Mouse (Mus musculus) cerebellum, adult 9-11 months (tissue): ENCODE results near the gene Ola1.

ENCODE experiments used
- DNase-seq: peaks from one replicate; pipeline ENCODE4 v3.0.0; 2022

Gene Ola1

DNA sequence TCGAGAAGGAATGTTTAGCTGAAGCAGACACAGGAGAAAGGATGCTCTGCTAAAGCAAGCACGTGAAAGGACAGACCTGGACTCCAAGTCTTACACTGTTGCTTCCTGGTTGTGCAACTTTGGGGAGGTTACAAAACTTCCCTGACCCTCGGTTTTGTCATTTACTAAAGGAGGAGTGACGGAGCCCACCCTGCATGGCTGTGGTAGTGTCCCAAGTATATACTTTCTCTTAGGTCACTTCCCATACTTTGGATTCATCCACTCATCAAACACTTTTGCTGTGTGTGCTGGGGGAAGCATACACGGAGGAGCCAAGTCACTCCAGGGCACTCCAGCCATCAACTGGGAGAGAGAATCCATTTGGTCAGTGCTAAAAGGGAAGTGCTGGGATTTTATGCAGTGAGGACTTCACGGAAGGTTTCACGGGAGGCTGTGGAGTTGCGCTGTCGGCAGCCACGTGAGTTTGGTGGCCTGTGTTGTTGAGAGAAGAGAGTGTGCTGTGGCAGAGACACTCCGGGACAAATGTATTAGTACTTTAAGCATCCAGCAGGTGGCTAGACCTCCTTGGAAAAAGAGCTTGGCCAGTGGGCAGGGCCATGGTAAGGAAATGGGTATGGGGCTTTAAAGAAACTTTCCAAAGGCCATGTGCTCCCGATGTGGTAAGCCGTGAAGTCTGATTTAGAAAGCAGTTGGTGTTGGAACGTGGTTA, 154.7 kb downstream of the Ola1 start:
- no peak for DNase-seq

DNA sequence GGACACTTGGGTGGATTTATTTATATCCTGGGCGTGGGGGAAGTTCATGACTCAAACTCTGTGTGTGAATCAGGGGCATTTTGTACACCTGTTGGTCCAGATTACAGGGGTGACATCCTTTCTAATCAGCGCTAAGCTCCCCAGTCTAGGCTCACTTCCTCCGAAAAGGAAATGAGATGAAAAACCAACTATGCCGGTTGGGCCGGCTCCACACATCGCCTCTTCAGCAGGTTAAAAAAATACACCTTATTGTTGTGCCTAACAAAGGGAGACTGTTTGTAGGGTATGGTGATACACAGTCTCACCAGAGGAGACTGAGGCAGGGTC, 158.5 kb downstream of the Ola1 start:
- no peak for DNase-seq

DNA sequence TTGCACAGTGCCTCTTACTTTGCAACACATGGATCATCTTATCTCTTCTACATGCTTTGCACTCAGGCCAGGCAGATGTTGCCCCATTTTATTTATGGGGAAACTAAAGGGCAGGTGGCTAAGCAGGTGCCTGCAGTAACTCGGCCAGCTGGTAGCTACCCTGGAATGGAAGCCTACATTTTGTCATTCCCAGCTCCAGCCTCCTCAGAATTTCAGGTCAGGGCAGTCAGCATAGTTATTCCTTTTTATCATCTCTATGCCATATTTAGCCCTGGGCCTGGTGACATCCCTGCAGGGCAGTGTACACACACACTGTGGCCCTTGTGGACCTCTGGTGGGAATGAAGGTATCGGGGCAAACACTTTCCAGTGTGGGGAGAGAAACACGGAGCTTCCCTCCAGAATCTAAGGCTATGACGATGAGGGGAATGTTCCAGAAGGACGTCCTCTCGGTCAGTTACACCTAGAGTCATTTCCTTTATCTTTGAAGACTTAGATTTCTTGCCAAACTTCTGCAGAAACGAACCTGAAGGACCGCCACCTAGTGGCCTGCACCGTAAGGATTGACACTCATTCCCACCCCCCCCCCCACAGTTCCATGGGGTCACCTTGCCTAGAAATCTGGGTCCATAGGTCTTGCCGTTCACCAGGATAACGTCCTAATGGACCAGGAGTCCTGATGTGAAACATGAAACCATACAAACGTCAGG, 159.0 kb downstream of the Ola1 start:
- DNase-seq: peak; percentile 6

DNA sequence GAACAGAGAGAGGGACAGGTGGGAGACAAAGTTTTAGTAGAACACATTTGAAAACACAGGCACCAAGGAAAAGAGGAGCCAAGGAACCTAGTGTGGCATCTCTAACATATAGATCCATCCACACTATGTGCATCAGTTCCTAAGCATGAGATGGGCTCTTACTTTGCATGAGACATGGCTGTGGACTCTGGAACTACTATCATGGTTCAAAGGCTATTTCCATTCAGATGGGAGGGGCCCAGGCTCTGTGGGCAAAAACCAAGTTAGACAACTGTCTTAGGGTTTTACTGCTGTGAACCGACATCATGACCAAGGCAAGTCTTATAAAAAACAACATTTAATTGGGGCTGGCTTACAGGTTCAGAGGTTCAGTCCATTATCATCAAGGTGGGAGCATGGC, 160.4 kb downstream of the Ola1 start:
- DNase-seq: no peak

DNA sequence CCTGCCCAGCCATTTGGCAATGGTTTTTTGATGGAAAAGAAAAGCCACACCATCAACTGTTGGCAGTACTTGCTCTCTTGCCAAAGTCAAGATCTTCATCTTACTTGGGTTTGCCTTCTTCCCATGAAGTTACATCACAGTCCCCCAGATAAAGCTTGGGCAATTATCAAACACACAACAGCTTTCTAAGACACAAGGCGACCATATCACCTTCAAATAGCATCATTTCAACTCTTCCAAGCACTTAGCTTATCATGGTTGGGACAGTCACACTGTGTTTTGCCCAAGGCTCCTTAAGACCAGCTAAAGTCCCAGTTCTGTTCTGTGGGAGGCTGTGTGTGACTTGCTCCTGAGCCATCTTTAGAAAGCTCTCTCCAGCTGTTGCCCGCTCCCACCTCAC, 161.1 kb downstream of the Ola1 start:
- no peak for DNase-seq

DNA sequence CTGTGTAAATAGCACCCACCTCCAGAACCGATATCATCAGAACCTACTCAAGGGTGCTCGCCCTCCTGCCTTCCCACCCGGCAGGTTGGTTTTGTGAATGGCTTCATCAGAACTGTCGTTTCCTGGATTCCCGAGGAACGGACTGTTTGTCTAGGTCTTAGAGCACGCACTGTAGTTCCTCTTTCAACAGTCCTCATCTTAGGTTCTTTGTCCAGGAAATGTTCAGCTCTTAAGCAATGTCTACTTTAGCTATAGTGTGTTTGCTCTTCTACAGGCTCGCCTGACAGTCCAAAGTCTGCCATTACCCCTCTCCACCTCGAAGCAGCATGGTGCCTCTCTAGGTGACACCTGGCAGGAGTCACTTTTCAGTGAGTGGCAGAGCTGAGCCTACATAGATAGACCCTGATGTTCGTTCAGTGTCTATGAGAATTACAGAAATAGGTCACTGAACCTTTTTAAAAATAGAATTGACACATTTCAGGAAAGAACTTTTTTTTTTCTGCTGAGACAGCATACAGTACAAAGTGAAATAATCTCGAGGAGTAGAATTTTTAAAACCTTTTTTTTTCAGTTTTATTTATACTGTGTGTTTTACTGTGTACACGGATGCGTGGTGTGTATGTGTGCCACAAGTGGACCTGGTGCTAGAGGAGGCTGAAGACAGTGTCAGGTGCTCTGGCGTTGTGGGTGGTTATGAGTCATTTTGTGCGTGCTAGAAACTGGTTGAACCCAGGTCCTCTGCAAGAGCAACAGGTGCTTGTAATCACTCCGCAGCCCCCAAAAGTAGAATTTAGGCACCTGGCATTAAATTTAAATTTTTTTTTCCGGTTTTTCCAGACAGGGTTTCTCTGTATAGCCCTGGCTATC, 162.4 kb downstream of the Ola1 start:
- DNase-seq: no peak

DNA sequence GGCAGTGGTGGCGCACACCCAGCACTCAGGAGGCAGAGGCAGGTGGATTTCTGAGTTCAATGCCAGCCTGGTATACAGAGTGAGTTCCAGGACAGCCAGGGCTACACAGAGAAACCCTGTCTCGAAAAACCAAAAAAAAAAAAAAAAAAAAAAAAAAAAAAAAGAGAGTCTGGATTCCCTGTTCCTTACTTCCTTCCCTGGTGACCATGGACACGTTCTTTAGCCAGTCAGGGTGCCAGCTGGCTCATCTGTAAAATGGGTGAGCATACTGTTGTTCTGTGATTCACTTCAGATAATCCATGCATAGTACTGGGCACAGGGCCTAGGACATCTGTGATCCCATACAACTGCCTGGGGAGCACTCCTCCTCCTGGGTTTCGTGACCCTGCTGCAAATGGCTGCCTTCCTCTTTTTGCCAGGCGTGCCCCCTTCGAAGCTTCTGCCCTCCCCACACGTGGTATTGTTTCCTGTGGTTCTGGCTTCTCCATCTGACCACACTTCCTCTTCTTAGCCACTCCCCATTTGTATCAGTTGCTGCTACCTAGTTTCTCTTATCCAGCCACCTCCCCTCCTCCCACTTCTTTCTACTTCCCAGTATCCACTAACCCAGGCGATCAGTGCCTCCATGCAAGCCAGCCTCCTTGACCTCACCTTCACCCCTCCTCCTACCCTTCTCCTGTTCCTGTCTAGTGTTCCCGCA, 164.8 kb downstream of the Ola1 start:
- DNase-seq: no peak

DNA sequence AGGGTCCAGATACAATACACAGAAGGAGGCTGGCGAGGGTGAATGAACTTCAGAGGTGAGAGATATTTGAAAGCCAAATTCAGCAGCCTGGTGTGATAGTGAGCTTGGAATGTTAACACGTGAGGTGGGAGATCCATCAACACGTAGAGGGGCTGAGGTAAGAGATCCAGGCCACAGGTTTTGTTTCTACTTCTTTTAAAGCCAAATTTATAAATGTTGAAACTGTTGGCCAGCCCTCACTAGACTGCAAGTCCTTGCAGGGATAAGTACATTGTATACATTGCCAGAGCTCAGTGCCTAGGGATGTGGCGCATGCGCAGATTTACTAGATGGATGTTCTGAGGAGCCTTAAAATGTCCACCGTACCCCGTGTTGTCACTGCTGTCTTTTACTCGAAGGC, 168.3 kb downstream of the Ola1 start:
- no peak for DNase-seq

DNA sequence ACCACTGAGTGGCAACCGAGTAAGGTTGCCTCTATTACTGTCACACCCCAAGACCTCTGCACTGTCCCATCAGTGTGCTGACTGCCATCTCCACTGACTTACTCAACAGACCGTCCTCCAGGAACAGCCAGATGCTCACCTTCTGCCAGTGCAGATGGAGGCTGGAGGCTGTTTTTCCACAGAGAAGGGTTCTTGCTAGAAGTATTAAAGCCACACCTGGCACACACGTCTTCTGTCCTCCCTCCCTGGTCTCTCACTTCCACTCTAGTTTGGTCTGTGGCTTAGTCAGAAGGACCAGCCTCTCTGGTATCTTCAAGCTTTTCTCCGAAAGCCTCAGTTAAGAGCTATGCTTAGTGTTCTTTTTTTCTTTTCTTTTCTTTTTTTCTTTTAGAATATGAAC, 168.7 kb downstream of the Ola1 start:
- DNase-seq: no peak

DNA sequence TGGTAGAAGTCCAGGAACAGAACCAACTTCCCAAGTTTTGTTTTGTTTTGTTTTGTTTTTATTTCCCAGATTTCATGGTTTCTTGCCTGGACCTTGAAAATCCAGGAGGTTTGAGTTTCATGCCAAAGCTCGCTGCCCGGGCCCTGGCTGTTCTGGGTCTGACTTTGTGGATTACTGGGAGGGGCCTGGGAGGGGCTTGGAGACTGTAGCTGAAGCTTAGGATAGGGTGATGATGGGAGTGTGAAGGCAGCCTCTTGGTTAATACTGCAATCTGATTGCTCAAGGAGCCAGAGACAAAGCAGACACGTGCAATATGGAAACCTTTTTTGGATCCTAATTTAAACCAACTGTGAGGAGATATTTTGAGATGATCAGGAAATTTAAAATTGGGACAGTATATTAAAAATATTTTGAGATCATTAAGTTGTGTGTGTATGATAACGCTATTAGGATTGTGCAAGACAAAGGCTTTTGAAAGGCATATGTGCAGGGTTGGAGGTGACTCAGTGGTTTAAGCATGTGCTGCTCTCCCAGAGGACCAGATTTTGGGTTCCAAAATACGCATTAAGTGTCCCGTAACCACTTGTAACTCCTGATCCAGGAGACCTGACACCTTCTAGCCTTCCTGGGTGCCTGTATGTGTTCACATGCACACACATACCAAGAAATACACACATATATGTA, 169.6 kb downstream of the Ola1 start:
- no peak for DNase-seq

DNA sequence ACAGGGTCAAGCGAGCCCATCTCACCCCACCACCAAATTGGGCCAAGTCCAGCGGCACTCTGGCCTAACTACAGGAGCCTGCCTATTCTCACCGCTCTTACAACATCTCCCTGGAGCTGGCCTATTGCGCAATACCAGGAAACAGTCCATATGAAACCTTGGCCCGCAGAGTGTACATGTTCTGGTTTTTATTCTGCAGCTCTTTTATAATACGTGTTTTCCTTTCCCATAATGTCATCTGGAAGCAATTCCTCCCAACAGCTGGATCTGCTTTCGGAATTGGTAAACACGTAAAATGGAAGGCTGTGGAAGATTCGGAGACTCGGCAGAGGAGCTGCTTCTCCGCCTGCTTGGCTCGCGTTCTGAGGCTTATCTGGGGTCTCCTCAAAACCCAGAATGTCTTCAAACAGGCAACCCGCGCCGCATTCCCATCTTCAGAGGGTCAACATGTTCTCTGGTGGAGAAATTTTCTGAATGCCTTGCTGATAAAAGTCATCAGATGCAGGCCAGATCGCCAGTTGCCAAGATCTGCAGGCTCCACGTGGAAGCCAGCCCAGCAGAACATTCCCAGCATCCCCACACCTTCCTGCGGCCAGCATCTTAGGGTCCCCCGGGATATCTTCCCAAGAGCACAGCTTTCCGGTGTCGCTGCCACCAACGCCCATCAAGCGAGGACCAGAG, 171.5 kb downstream of the Ola1 start:
- no peak for DNase-seq

DNA sequence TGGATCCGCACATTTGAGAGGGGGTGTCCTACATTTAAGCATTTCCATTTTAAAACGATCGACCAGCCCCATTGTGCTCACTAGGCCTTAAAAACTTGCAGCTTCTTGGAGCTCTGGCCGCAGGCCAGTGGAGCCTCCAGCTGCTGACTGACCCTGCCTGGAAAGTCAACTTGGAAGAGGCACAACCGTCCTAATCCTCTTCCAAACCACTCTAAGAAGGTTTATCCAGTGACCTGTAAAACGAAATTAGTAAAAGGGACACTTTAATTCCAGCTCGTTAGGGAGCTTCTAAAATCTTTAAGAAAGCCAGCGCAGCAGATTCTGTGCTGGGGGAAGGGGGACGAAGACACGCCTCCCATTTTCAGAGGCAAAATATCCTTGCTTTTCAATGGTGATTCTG, 172.1 kb downstream of the Ola1 start:
- DNase-seq: peak; percentile 4

DNA sequence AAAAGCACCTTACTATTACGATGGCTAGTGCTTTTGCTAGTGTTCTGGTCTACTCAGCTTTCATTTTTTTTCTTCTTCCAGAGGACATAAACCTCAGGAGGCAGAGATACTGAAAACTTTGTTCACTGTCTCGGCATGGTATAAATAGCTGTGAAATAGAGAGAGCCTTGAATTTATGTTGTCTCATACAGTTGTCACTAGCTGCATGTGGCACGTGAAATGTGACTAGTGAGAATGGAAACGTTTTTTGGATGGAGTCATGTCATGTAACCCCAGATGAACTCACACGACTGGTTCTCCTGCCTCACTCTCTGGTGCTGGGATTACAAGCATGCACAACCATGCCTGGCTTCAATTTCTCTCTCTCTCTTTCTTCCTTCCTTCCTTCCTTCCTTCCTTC, 173.2 kb downstream of the Ola1 start:
- DNase-seq: no peak
